Mouse (Mus musculus): ENCODE data around the gene Kcnj9. TPM values are rescaled to one million over a fixed set of nuclear protein-coding genes. Genes with fewer than 3 reads are reported as not detected.

The Kcnj9 gene
- polyA plus RNA-seq, 1 experiment from 2014 or later: not detected

- Histone ChIP-seq H3K27ac (no peak overlapping the region), H3K27me3 (peaks cover 84% of the 10 kb centered on the region), H3K36me3 (no peaks in the 10 kb centered on the region), H3K9me3 (replicated peaks) (no peaks in the 10 kb centered on the region), H3K9ac (no peak overlapping the region), H3K4me1 (replicated peaks) (peaks cover 24% of the 10 kb centered on the region), H3K4me2 (no peak overlapping the region), H3K4me3 (replicated peaks) (no peak overlapping the region)
- ATAC-seq (ENCODE audit: low read depth) (no peak), DNase-seq (no peak)
- WGBS (ENCODE audit: insufficient replicate concordance): 65% methylated on average over 7 of the region's 7 CpGs
Observed at GRCm38 (mm10) chr1:172299528-172299927, 29.6 kb downstream of the Kcnj9 start.

- H3K4me2 ChIP-seq: no peak within 1 kb of the TSS
- H3K27ac ChIP-seq: no peak within 1 kb of the TSS
- H3K4me3 ChIP-seq (replicated peaks): no peak within 1 kb of the TSS
- H3K4me1 ChIP-seq (replicated peaks): peaks cover 7% of the 10 kb centered on the region
- H3K9me3 ChIP-seq (replicated peaks): no peaks in the 10 kb centered on the region
- no peaks in the 10 kb centered on the region for H3K36me3 ChIP-seq
- no peak within 1 kb of the TSS for H3K9ac ChIP-seq
- H3K27me3 ChIP-seq: peaks cover 79% of the 10 kb centered on the region
- WGBS (ENCODE audit: insufficient replicate concordance): 12% methylated on average over 16 of the region's 16 CpGs
- ATAC-seq (ENCODE audit: low read depth) (no peak), DNase-seq (no peak)
Observed at GRCm38 (mm10) chr1:172297611-172298537, 31.2 kb downstream of the Kcnj9 start, which contains the start of gene Atp1a2. Gene Atp1a2 (minus strand): TSS chr1:172298064.

GRCm38 (mm10) chr1:172296816-172297510 is 32.2 kb downstream of the Kcnj9 start:
- H3K9me3 ChIP-seq (replicated peaks): no peaks in the 10 kb centered on the region
- no peak for ATAC-seq (ENCODE audit: low read depth)
- H3K36me3 ChIP-seq: no peaks in the 10 kb centered on the region
- H3K27me3 ChIP-seq: peaks cover 71% of the 10 kb centered on the region
- H3K4me3 ChIP-seq (replicated peaks): no peak overlapping the region
- H3K9ac ChIP-seq: no peak overlapping the region
- WGBS (ENCODE audit: insufficient replicate concordance): 70% methylated on average over 6 of the region's 6 CpGs
- no peak for DNase-seq
- H3K4me1 ChIP-seq (replicated peaks): no peaks in the 10 kb centered on the region
- no peak overlapping the region for H3K4me2 ChIP-seq
- H3K27ac ChIP-seq: no peak overlapping the region

GRCm38 (mm10) chr1:172295751-172296197 is 33.3 kb downstream of the Kcnj9 start:
- Histone ChIP-seq H3K36me3 (no peaks in the 10 kb centered on the region), H3K9ac (no peak overlapping the region), H3K4me3 (replicated peaks) (no peak overlapping the region), H3K4me1 (replicated peaks) (no peaks in the 10 kb centered on the region), H3K9me3 (replicated peaks) (no peaks in the 10 kb centered on the region), H3K4me2 (no peak overlapping the region), H3K27me3 (peaks cover 63% of the 10 kb centered on the region), H3K27ac (no peak overlapping the region)
- DNase-seq: no peak
- 52% methylated on average over 4 of the region's 4 CpGs for WGBS (ENCODE audit: insufficient replicate concordance)
- no peak for ATAC-seq (ENCODE audit: low read depth)

- Histone ChIP-seq H3K27ac (no peak overlapping the region), H3K9me3 (replicated peaks) (no peaks in the 10 kb centered on the region), H3K36me3 (no peaks in the 10 kb centered on the region), H3K27me3 (peaks cover 40% of the 10 kb centered on the region), H3K4me2 (no peak overlapping the region), H3K4me3 (replicated peaks) (no peak overlapping the region), H3K4me1 (replicated peaks) (no peaks in the 10 kb centered on the region; the same call in 1 of the 2 replicates), H3K9ac (no peak overlapping the region)
- ATAC-seq (ENCODE audit: low read depth): no peak
- no peak for DNase-seq
- WGBS (ENCODE audit: insufficient replicate concordance): 76% methylated on average over 11 of the region's 11 CpGs
Observed at GRCm38 (mm10) chr1:172293449-172293848, 35.7 kb downstream of the Kcnj9 start.

- 78% methylated on average over 2 of the region's 2 CpGs for WGBS (ENCODE audit: insufficient replicate concordance)
- Histone ChIP-seq H3K4me1 (replicated peaks) (no peaks in the 10 kb centered on the region; the same call in 1 of the 2 replicates), H3K27me3 (peaks cover 34% of the 10 kb centered on the region), H3K9ac (no peak overlapping the region), H3K4me2 (no peak overlapping the region), H3K36me3 (no peaks in the 10 kb centered on the region), H3K4me3 (replicated peaks) (no peak overlapping the region), H3K27ac (no peak overlapping the region), H3K9me3 (replicated peaks) (no peaks in the 10 kb centered on the region)
- ATAC-seq (ENCODE audit: low read depth) (no peak), DNase-seq (no peak)
Observed at GRCm38 (mm10) chr1:172292880-172293279, 36.2 kb downstream of the Kcnj9 start.

- 30% methylated on average over 3 of the region's 3 CpGs for WGBS (ENCODE audit: insufficient replicate concordance)
- Histone ChIP-seq H3K4me3 (replicated peaks) (no peak overlapping the region), H3K27ac (no peak overlapping the region), H3K9me3 (replicated peaks) (no peaks in the 10 kb centered on the region), H3K27me3 (peaks cover 17% of the 10 kb centered on the region), H3K36me3 (no peaks in the 10 kb centered on the region), H3K9ac (no peak overlapping the region), H3K4me2 (no peak overlapping the region), H3K4me1 (replicated peaks) (no peaks in the 10 kb centered on the region; the same call in 1 of the 2 replicates)
- ATAC-seq (ENCODE audit: low read depth) (no peak), DNase-seq (no peak)
Observed at GRCm38 (mm10) chr1:172289617-172289946, 39.5 kb downstream of the Kcnj9 start.

- Histone ChIP-seq H3K27me3 (peaks cover 18% of the 10 kb centered on the region), H3K9me3 (replicated peaks) (no peaks in the 10 kb centered on the region), H3K9ac (no peak overlapping the region), H3K36me3 (no peaks in the 10 kb centered on the region), H3K27ac (no peak overlapping the region), H3K4me2 (no peak overlapping the region), H3K4me3 (replicated peaks) (no peak overlapping the region), H3K4me1 (replicated peaks) (no peaks in the 10 kb centered on the region; the same call in 1 of the 2 replicates)
- ATAC-seq (ENCODE audit: low read depth) (no peak), DNase-seq (no peak)
- WGBS (ENCODE audit: insufficient replicate concordance): 77% methylated on average over 11 of the region's 11 CpGs
Observed at GRCm38 (mm10) chr1:172288900-172289616, 40.1 kb downstream of the Kcnj9 start.

- Histone ChIP-seq H3K4me1 (replicated peaks) (no peaks in the 10 kb centered on the region; the same call in 1 of the 2 replicates), H3K4me3 (replicated peaks) (no peak overlapping the region), H3K4me2 (no peak overlapping the region), H3K9me3 (replicated peaks) (no peaks in the 10 kb centered on the region), H3K36me3 (no peaks in the 10 kb centered on the region), H3K27me3 (peaks cover 12% of the 10 kb centered on the region; the same call in 1 of the 2 replicates), H3K27ac (no peak overlapping the region), H3K9ac (no peak overlapping the region)
- ATAC-seq (ENCODE audit: low read depth): no peak
- WGBS (ENCODE audit: insufficient replicate concordance): 71% methylated on average over 5 of the region's 5 CpGs
- DNase-seq: no peak
Observed at GRCm38 (mm10) chr1:172286740-172287139, 42.4 kb downstream of the Kcnj9 start.

GRCm38 (mm10) chr1:172284221-172284620 is 44.9 kb downstream of the Kcnj9 start:
- no peak overlapping the region for H3K4me3 ChIP-seq (replicated peaks)
- no peak overlapping the region for H3K4me2 ChIP-seq
- no peaks in the 10 kb centered on the region for H3K9me3 ChIP-seq (replicated peaks)
- H3K36me3 ChIP-seq: no peaks in the 10 kb centered on the region
- H3K27ac ChIP-seq: no peak overlapping the region
- 75% methylated on average over 14 of the region's 14 CpGs for WGBS (ENCODE audit: insufficient replicate concordance)
- no peak overlapping the region for H3K9ac ChIP-seq
- no peak for ATAC-seq (ENCODE audit: low read depth)
- no peaks in the 10 kb centered on the region; the same call in 1 of the 2 replicates for H3K4me1 ChIP-seq (replicated peaks)
- H3K27me3 ChIP-seq: peaks cover 12% of the 10 kb centered on the region; the same call in 1 of the 2 replicates
- DNase-seq: no peak

- DNase-seq (no peak), ATAC-seq (ENCODE audit: low read depth) (no peak)
- WGBS (ENCODE audit: insufficient replicate concordance): 78% methylated on average over 6 of the region's 6 CpGs
- H3K27ac ChIP-seq: no peak overlapping the region
- no peaks in the 10 kb centered on the region for H3K9me3 ChIP-seq (replicated peaks)
- H3K9ac ChIP-seq: no peak overlapping the region
- H3K27me3 ChIP-seq: peaks cover 12% of the 10 kb centered on the region; the same call in 1 of the 2 replicates
- no peak overlapping the region for H3K4me3 ChIP-seq (replicated peaks)
- no peak overlapping the region for H3K4me2 ChIP-seq
- H3K36me3 ChIP-seq: no peaks in the 10 kb centered on the region
- no peaks in the 10 kb centered on the region for H3K4me1 ChIP-seq (replicated peaks)
Observed at GRCm38 (mm10) chr1:172283073-172283472, 46.0 kb downstream of the Kcnj9 start.

All from liver, embryonic 13.5 days (tissue).